Mouse (Mus musculus) G1E (cell line): ENCODE measurements around the gene Mxd4.

Experiments used
- CTCF ChIP-seq: IDR thresholded peaks from 2 replicates; pipeline ENCODE4 v1.5.1; 2012; ENCODE audit warnings: low read depth, low read length, inconsistent platforms, mixed read lengths
- GATA1 ChIP-seq: IDR thresholded peaks from 2 replicates; pipeline ENCODE4 v1.6.1; 2012; ENCODE audit warnings: borderline replicate concordance, low read length, inconsistent platforms, mixed read lengths
- GATA2 ChIP-seq: IDR thresholded peaks from 2 replicates; pipeline ENCODE4 v1.6.1; 2012; ENCODE audit warnings: low read depth, low read length, inconsistent platforms, borderline replicate concordance

DNA sequence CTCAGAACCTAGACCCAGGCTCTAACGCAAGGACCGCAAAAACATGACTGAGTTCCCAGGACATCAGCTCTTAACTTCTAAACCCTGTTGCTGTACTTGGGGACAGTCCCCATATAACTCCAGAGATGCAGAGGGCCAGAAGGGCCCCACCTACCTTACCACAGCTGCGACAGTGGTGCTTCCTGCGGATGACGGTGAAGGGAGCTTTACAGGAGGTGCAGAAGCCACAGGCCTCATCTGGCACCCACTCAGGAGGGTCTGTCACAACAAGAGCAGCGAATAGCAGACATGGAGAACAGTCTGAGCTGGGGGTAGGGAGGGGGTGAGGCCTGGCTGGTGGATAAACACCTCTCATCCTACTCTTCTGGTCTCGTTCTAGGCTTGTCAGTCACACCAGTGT lies 8.9 kb upstream of the Mxd4 start:
- TF ChIP-seq GATA1 (no peak), CTCF (no peak), GATA2 (no peak)
